Mouse (Mus musculus) thymus, postnatal 10 days (tissue): Measurements from ENCODE around the gene Tex22.
A peak's percentile ranks its signal among the peaks of the same experiment; 100 is the strongest.

Experiments used
- DNase-seq, 2 experiments: peaks; one replicate each; pipeline ENCODE4 v3.0.0; 2021; ENCODE audit warnings: low spot score in 2 of 2

Gene Tex22

DNA sequence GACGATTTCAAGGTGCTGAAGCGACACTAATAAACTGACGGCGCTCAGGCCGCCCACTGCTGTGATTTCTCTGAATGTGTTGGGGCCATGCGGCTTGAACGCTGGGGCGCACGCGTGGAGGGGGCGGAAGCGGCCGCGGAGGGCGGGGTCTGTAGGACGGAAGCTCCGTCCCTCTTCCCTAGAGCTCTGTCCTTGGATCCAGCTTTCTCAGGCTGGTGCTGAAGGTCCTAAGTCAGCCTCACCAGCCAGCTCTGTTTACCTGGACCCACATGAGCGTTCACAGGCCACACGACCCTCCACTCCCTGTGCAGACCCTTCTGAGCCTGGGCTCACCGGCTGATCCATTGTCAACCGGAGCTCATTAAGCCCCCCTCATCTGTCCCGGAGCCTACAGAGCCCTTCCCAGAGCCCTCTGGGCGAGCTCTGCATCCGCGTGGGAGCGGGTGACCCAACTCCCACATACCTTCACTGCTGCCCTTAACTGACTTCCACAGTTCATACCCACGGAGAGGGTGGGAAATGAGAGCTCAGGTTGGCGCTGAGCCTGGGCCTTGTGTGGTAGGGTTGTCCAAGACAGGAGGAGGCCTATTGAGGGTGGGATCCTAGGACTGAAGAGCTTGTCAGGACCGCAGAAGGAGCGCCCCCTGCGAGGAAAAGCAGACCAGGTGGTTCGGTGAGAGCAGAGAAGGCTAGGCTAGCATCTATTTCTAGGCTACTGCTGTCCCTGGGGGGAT, at the start of gene Tex22:
Gene Tex22 (plus strand): TSS at position 174 of the 734 bp plus-strand sequence.
- DNase-seq, result peak; percentile 65 to 75

DNA sequence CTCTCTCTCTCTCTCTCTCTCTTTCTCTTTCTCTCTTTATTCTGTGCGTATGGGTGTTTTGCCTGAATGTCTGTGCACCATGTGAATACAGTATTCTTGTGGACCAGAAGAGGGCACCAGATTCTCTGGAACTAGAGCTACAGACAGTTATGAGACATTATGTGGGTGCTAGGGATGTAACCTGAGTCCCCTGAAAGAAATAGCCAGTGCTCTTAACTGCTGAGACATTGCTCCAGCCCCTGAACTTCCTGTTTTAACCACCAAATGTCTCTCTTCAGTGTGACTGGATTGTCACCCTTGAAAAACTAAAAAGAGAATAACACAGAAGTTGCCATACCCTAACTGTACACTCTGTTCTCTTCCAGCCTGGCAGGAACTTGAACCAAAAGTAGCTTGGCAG, 47.7 kb upstream of the Tex22 start:
- no peak for DNase-seq

- DNase-seq, result no peak
Measured at GRCm38 (mm10) chr12:113027495-113027894, 46.8 kb upstream of the Tex22 start.

GRCm38 (mm10) chr12:113028067-113028466, 46.2 kb upstream of the Tex22 start:
- no peak for DNase-seq

GRCm38 (mm10) chr12:113028898-113029297, 45.4 kb upstream of the Tex22 start:
- DNase-seq, result no peak

GRCm38 (mm10) chr12:113030046-113030445, 44.3 kb upstream of the Tex22 start:
- DNase-seq, result no peak

DNA sequence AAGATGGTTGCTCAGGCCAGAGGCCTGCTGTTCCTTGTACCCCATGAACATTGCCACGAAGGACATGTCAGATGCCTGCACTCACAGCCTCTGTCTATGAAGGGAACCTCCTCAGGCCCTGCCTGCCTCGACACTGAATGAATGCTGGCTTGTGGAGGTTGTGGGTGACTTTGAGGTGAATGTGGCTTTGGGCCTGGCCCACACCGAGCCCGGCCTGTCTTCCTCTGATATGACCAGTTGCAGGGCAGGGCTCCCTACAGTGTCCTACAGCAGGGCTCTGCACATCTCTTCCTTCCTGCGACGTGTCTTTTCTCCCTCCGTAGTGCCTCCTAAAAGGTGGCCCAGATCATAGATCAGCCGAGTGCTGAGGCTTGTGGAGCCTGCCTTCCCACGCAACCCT, 43.3 kb upstream of the Tex22 start:
- no peak for DNase-seq

DNA sequence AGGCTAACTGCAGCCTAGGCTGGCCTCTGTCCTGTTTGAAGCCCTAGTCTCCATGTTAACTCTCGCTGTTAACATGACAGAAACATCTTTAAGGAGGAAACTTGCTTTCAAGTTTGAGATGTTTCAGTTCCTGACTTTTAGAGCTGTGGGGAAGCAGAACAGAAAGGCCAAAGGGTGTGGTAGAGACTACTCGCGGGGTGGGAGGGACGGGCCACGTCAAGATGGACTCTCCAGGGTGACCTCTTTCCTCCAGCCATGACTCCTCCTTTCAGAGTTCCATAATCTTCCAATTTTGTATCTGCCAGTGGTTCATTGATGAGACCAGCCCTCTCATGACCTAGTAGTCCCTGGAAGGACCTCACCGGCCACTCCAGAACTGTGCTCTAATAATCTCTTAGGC, 42.9 kb upstream of the Tex22 start:
- no peak for DNase-seq

DNA sequence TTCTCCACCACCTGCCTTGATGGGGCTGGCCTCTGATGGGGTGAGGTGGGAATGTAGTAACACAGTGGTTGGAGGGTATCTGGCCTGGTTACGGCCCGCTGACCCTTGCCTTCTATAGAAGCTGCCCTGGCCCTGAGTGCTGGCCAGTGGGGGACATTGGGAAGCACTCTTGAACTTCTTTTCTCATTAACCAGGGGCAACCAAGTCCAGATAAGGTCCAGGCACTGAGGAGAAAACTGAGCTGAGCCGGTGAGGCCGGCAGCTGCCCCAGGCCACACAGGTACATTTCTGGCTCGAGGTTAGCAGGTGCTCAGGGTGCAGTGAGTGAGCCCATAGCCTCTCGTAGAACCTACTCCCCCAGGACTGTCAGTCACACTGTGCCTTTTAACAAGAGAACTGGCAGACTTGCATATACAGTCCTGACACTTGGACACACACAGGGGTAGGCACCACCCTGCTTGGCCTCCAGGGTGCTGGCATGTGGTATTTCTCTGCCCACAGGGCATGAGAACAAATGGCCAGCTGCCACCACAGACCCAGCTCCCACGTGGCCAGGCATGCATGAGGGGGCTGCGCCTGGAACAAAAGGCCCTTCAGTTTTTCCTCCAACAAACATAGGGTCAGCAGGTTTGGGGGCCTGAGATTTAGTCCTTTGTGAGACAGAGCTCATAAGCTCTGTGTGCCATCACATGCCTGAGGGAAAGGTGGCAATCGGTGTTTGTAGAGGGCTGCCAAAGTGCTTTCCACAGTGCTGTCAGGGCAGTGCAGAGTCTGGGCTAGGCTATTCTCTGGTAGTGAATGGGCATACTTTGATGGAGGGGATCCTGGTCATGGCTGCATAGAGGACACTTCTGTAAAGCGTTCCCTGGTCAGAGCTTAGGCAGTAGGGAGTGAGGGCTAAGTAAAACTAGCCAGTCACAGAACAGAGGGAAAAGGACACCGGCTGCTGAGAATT, 41.7 kb upstream of the Tex22 start:
- DNase-seq, result no peak

DNA sequence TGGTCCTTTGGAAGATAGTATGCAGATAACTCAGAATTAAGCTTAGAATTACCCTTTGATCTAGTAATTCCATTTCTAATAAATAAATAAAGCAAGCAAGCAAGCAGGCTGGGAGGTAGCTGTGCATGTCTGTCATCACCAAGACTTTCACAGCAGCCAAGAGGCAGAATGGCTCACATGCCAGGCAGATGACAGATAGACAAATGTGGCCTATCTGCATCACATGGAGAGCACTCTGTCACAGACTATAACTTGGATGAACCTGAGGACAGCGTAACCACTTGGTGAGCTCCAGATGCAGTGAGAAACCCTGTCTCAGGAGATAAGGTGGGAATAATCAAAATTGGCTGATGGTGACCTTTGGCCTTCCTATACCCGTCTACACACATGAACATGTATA, 39.2 kb upstream of the Tex22 start:
- DNase-seq, result no peak

- no peak for DNase-seq
Measured at GRCm38 (mm10) chr12:113036996-113037395, 37.3 kb upstream of the Tex22 start.

- DNase-seq, result no peak
Measured at GRCm38 (mm10) chr12:113038414-113038813, 35.9 kb upstream of the Tex22 start.

- no peak for DNase-seq
Measured at GRCm38 (mm10) chr12:113041481-113042439, 32.5 kb upstream of the Tex22 start.

GRCm38 (mm10) chr12:113042543-113042942, 31.8 kb upstream of the Tex22 start:
- DNase-seq, result no peak

- DNase-seq, result peak in 1 of 2 experiments; percentile 49
Measured at GRCm38 (mm10) chr12:113044916-113045677, 29.2 kb upstream of the Tex22 start.

- peak; percentile 32 to 39 for DNase-seq
Measured at GRCm38 (mm10) chr12:113046861-113047260, 27.4 kb upstream of the Tex22 start.

DNA sequence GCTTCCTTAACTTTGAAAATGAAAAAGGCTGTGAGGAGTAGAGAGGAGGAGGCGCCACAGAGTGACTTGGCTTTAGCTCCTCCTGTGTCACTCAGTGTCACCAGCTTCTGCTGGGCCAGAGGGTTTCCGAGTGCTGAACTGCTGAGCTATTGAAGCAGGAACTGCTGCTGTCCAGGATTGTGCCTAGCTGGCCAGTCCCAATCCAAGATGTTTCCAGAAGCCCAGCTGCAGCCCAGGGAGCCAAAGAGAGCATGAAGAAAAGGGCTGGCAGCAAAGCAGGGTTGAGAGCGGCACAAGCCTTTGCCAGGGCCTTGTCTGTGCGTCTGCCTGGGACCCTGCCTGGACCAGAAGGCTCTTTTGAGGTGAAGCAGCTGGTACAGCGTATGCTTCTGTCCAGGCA, 26.2 kb upstream of the Tex22 start:
- DNase-seq, result no peak

DNA sequence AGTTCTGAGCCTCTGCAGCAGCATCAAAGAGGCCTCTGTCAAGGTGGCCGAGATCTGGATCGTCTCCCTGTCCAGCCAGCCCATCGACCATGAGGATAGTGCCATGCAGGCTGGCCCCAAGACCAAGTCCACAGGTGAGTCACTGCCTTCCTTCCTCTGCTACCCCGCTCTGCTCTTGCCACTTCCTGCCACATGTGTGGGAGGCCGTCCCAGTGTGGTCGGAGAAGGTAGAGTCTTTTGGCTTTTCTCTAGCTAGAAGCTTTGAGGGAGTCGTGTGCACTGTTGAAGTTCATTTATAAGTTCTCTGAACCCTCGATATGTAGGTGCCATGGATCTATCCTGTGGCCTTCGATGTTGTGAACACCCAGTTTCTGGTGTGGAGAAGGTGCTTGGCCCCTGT, 24.5 kb upstream of the Tex22 start:
- DNase-seq, result peak; percentile 59 to 65

- peak in 1 of 2 experiments; percentile 35 for DNase-seq
Measured at GRCm38 (mm10) chr12:113050671-113051070, 23.6 kb upstream of the Tex22 start.

- no peak for DNase-seq
Measured at GRCm38 (mm10) chr12:113051628-113052403, 22.5 kb upstream of the Tex22 start.
